Mouse (Mus musculus) liver, adult 2 months (tissue): ENCODE results near the gene Ppp2r5a. TPM values are rescaled to one million over a fixed set of nuclear protein-coding genes. Genes with fewer than 3 reads are reported as not detected.

Source experiments
- DNase-seq: peaks from one replicate; pipeline ENCODE4 v3.0.0-alpha.2; 2011; ENCODE audit warnings: low read depth, low spot score; ENCODE audit errors: extremely low read depth
- H3K27ac ChIP-seq: fragments of 200-500 bp; replicated peaks from 2 replicates; pipeline ENCODE4 v1.5.1; 2012; ENCODE audit warnings: low read depth, mild to moderate bottlenecking, control low read depth, inconsistent platforms, low read length; ENCODE audit not compliant: insufficient read depth
- H3K27me3 ChIP-seq: fragments of 200-500 bp; 2 replicates; pipeline ENCODE4 v1.6.1; 2012; ENCODE audit warnings: mild to moderate bottlenecking, moderate library complexity, low read length, inconsistent platforms; ENCODE audit not compliant: control insufficient read depth, insufficient read depth
- H3K36me3 ChIP-seq: fragments of 200-500 bp; 2 replicates; pipeline ENCODE4 v1.6.1; 2012; ENCODE audit warnings: low read length, inconsistent platforms; ENCODE audit not compliant: control insufficient read depth, insufficient read depth
- H3K4me1 ChIP-seq: fragments of 200-500 bp; 2 replicates; pipeline ENCODE4 v1.6.1; 2011; ENCODE audit warnings: low read length; ENCODE audit not compliant: control insufficient read depth, insufficient read depth
- H3K4me3 ChIP-seq: fragments of 200-500 bp; 2 replicates; pipeline ENCODE4 v1.5.1; 2011; ENCODE audit warnings: low read depth, mild to moderate bottlenecking, control low read depth, low read length, moderate library complexity; ENCODE audit not compliant: insufficient read depth
- H3K79me2 ChIP-seq: fragments of 200-500 bp; 2 replicates; pipeline ENCODE4 v1.6.1; 2012; ENCODE audit warnings: inconsistent platforms, mild to moderate bottlenecking, low read length, moderate library complexity; ENCODE audit not compliant: control insufficient read depth, insufficient read depth
- H3K9ac ChIP-seq: fragments of 200-500 bp; 2 replicates; pipeline ENCODE4 v1.6.1; 2012; ENCODE audit warnings: low read depth, mild to moderate bottlenecking, control low read depth, inconsistent platforms, low read length
- CTCF ChIP-seq: fragments of 200-500 bp; IDR thresholded peaks from 2 replicates; pipeline ENCODE4 v1.5.1; 2011; ENCODE audit warnings: low read depth, low read length, control low read depth
- POLR2A ChIP-seq: fragments of 200-500 bp; IDR thresholded peaks from 2 replicates; pipeline ENCODE4 v1.6.1; 2011; ENCODE audit warnings: low read length, control low read depth; ENCODE audit not compliant: insufficient read depth; ENCODE audit errors: extremely low read depth
- WGBS: fragments of 180-500 bp; shearing (Covaris S2); methylation state at CpG from one replicate; pipeline ENCODE4 v1.1.7; 2018; 5-methylcytosine and 5-hydroxymethylcytosine counted together
- polyA plus RNA-seq: library from polyadenylated mRNA; depleted of rRNA; stranded (reverse); fragments of >200 nt; gene quantifications from 2 replicates; pipeline ENCODE4 v1.2.3, GENCODE M21; 2012; rRNA removed
- total RNA-seq: library from RNA; depleted of rRNA; stranded (reverse); fragments of >200 nt; gene quantifications from 2 replicates; pipeline ENCODE4 v1.2.3, GENCODE M21; 2014; rRNA removed

The Ppp2r5a gene
- total RNA-seq, result 149 and 170 TPM in 2 replicates
- polyA plus RNA-seq, result 75.3 and 80.3 TPM in 2 replicates

GRCm38 (mm10) chr1:191403074-191403473 lies at the start of gene Ppp2r5a:
Gene Ppp2r5a (minus strand): TSS chr1:191403272.
- Histone ChIP-seq H3K4me3 (no peak within 1 kb of the TSS), H3K27ac (no peak within 1 kb of the TSS), H3K9ac (no peak within 1 kb of the TSS), H3K36me3 (no peaks in the 10 kb centered on the region), H3K4me1 (no peaks in the 10 kb centered on the region), H3K27me3 (no peaks in the 10 kb centered on the region), H3K79me2 (no peaks in the 10 kb centered on the region)
- no peak for DNase-seq
- TF ChIP-seq POLR2A (no peak), CTCF (no peak)
- WGBS, result 83% methylated on average over 5 of the region's 5 CpGs

- Histone ChIP-seq H3K27me3 (no peaks in the 10 kb centered on the region), H3K79me2 (no peaks in the 10 kb centered on the region), H3K4me1 (peaks cover 10% of the 10 kb centered on the region), H3K9ac (no peak overlapping the region), H3K4me3 (no peak overlapping the region), H3K36me3 (no peaks in the 10 kb centered on the region), H3K27ac (0 out of 2 replicates have a peak overlapping the region, but pooled peaks have one; percentile 37)
- no peak for DNase-seq
- WGBS, result 77% methylated on average over 5 of the region's 5 CpGs
- TF ChIP-seq POLR2A (no peak), CTCF (no peak)
Measured at GRCm38 (mm10) chr1:191450614-191451013, 47.5 kb upstream of the Ppp2r5a start.

- no peak overlapping the region for H3K27ac ChIP-seq
- H3K79me2 ChIP-seq, result no peaks in the 10 kb centered on the region
- TF ChIP-seq POLR2A (no peak), CTCF (no peak)
- no peaks in the 10 kb centered on the region for H3K27me3 ChIP-seq
- peak; percentile 70 for DNase-seq
- no peaks in the 10 kb centered on the region for H3K36me3 ChIP-seq
- H3K9ac ChIP-seq, result no peak overlapping the region
- no peak overlapping the region for H3K4me3 ChIP-seq
- peaks cover 14% of the 10 kb centered on the region for H3K4me1 ChIP-seq
- WGBS, result 47% methylated on average over 4 of the region's 4 CpGs
Measured at GRCm38 (mm10) chr1:191449537-191449936, 46.5 kb upstream of the Ppp2r5a start.

- no peak overlapping the region for H3K9ac ChIP-seq
- no peaks in the 10 kb centered on the region for H3K36me3 ChIP-seq
- TF ChIP-seq POLR2A, result no peak
- TF ChIP-seq CTCF, result no peak
- no peaks in the 10 kb centered on the region for H3K79me2 ChIP-seq
- DNase-seq, result no peak
- no peak overlapping the region for H3K27ac ChIP-seq
- peaks cover 22% of the 10 kb centered on the region for H3K4me1 ChIP-seq
- 88% methylated on average over 6 of the region's 6 CpGs for WGBS
- no peaks in the 10 kb centered on the region for H3K27me3 ChIP-seq
- no peak overlapping the region for H3K4me3 ChIP-seq
Measured at GRCm38 (mm10) chr1:191447391-191448016, 44.4 kb upstream of the Ppp2r5a start.

GRCm38 (mm10) chr1:191446307-191446706 lies 43.2 kb upstream of the Ppp2r5a start:
- 25% methylated on average over 5 of the region's 5 CpGs for WGBS
- no peaks in the 10 kb centered on the region for H3K36me3 ChIP-seq
- H3K4me3 ChIP-seq, result no peak overlapping the region
- peak overlapping the region; percentile 97 for H3K27ac ChIP-seq
- peaks cover 22% of the 10 kb centered on the region for H3K4me1 ChIP-seq
- TF ChIP-seq CTCF, result no peak
- TF ChIP-seq POLR2A, result 0 out of 2 replicates have a peak, but pooled peaks have one; percentile 22
- peak; percentile 84 for DNase-seq
- no peaks in the 10 kb centered on the region for H3K27me3 ChIP-seq
- H3K79me2 ChIP-seq, result no peaks in the 10 kb centered on the region
- H3K9ac ChIP-seq, result peak overlapping the region; percentile 62

- Histone ChIP-seq H3K36me3 (no peaks in the 10 kb centered on the region), H3K9ac (peak overlapping the region; percentile 60), H3K4me3 (no peak overlapping the region), H3K4me1 (peaks cover 22% of the 10 kb centered on the region), H3K79me2 (no peaks in the 10 kb centered on the region), H3K27ac (peak overlapping the region; percentile 97), H3K27me3 (no peaks in the 10 kb centered on the region)
- 14% methylated on average over 9 of the region's 9 CpGs for WGBS
- no peak for TF ChIP-seq CTCF
- no peak for TF ChIP-seq POLR2A
- DNase-seq, result peak; percentile 97
Measured at GRCm38 (mm10) chr1:191445831-191446258, 42.8 kb upstream of the Ppp2r5a start.
